Mouse (Mus musculus): ENCODE data around the gene Cnot11. TPM values are rescaled to one million over a fixed set of nuclear protein-coding genes. Genes with fewer than 3 reads are reported as not detected.

Gene Cnot11
- polyA plus RNA-seq, 1 experiment = 17.1 TPM

GRCm38 (mm10) chr1:39535515-39536311, 921 bp downstream of the Cnot11 start:
- peak; percentile 97 for DNase-seq (ENCODE audit: low spot score)

DNA sequence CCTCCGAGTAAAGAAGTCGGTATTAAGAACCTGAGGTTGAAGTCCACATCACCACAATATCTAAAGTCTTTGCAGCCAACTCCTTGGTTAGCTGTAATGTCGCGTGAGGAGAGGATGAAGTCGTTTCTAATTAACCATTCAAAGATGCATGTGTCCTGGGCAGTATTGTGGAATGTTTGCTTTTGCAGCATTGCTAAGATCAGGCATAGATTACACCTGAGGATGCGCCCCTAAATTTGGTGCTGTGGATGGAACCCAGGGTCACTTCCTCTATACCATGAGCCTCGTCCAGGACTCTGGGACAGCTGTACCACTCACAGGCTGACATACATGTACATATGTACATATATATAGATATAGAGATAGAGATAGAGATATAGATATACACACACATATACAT, 1.9 kb downstream of the Cnot11 start:
- DNase-seq (ENCODE audit: low spot score) = no peak

GRCm38 (mm10) chr1:39537631-39538380, 3.0 kb downstream of the Cnot11 start:
- DNase-seq (ENCODE audit: low spot score) = no peak

DNA sequence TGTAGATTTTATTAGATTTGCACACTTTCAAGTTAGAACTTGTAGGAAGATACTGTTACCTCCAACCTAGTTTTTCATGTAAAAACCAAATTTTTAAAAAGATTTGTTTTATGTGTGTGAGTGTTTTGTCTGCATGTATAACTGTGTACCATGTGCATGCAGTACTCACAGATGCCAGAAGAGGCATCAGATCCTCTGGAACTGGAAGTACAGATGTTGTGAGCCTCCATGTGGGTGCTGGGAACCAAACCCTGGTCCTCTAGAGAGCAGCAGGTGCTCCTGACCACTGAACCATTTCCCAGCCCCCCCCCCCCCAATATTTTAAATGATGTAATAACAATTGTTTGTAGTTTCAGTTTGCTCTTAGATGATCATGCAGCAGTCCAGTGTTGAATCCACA, 5.8 kb downstream of the Cnot11 start:
- DNase-seq (ENCODE audit: low spot score) = no peak

DNA sequence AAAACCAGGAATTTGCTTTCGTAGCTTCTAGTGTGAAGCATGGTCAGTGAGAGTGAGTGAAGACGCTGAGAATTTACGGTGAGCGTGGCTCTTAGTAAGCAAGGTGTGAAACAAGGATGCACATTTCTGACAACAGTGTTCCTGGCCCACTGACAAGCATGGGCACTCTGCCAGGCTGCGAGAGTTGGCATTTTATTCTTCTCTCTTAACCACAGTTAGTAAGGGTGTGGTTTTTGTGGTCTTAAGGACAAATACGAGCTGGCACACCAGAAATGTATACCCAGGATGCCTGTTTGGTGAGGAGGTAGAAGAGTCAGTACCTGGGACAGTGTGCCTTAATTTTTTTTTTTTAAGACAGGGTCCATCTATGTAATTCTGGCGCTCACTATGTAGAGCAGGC, 10.8 kb downstream of the Cnot11 start:
- no peak for DNase-seq (ENCODE audit: low spot score)

GRCm38 (mm10) chr1:39546160-39546866, 11.5 kb downstream of the Cnot11 start:
- DNase-seq (ENCODE audit: low spot score) = no peak

- no peak for DNase-seq (ENCODE audit: low spot score)
Observed at GRCm38 (mm10) chr1:39547238-39547637, 12.4 kb downstream of the Cnot11 start.

DNA sequence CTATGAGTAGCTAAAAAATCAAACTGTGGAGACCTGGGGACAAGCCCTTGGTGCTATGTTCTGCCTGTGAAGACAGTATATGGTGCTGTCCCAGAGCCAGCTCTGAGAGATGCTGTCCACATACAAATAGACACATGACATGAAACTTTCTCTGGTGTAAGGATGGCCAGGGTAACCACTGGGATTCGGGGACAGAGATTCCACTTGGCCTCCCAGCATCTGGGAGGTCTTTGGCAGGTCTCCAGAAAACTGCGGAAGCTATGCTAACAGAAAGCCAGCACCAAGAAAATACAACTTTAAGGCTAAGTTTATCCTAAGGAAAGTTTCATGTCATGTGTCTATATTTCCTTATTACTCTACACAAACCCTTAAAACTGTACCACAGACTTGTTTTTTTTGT, 15.0 kb downstream of the Cnot11 start:
- no peak for DNase-seq (ENCODE audit: low spot score)

DNA sequence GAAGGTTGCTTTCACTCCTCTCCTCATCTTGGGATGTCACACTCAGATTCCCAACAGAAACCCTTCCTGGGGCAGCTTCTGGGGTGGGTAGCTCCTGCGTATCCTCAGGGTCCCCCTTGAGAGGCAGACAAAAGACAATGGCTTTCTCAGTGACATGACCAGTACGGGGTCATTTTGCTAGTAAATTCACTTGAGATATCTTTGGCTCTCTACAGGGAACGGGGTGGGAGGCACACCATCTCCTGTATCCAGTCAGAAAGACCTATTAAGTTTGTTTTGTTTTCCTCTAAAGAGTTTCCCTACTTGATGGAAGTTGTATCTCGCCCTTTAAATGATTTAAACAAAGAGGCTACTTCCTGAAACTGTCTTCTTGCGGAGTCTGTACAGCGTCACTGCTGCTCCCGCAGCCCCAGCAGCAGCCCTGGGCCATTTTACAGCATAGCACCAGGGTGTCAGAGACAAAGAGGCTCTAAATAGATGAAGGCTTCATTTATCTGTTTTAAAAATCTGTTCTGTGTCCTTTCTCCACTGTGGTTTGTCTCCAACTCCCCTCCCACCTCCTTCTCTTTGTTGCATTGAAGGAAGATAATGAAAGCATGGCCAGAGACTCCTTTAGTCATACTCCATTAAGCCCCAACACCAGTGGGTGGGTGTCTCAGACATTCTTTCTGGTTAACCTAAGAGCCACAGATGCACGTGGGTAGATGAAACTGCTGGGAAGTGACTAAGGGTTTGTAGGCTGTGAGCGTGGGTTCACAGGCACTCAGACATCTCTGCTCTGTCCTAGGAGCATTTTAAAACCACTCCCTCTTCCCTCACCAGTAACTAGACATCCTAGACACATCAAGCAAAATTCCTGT, 21.0 kb downstream of the Cnot11 start:
- DNase-seq (ENCODE audit: low spot score) = no peak

GRCm38 (mm10) chr1:39559009-39559408, 24.2 kb downstream of the Cnot11 start:
- DNase-seq (ENCODE audit: low spot score) = no peak

DNA sequence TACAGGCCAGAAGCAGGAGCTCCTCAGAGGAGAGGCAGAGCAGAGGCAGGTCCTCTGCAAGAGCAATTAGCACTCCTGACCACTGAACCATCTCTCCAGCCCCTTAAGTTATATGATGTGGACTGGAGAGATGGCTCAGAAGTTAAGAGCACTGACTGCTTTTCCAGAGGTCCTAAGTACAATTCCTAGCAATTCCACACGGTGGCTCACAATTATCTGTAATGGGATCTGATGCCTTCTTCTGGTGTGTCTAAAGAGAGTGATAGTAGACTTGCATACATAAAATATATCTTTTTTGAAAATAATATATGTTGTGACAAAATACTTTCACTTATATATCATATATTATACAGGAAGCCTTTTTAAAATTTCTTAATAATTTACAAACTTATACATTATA, 27.1 kb downstream of the Cnot11 start:
- no peak for DNase-seq (ENCODE audit: low spot score)

- no peak for DNase-seq (ENCODE audit: low spot score)
Observed at GRCm38 (mm10) chr1:39563161-39563560, 28.4 kb downstream of the Cnot11 start.

DNA sequence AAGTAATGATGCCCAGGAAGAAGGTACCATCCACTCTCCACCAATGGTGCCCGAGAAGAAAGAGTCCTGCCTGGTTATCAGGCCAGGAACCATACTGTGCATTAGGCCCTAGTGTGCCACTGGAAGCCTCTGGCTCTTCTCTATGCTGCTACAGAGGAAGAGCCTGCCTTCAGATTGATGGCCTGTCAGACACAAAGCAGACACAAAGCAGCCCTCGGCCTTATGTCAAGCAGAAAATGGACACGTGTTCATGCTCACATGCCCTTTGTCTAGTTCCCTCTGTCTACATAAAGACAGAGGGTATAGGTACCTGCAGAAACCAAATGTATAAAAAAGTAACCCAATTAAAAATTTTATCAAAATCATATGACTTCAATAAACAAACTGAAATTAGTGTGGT, 29.8 kb downstream of the Cnot11 start:
- DNase-seq (ENCODE audit: low spot score) = no peak

GRCm38 (mm10) chr1:39568079-39568478, 33.3 kb downstream of the Cnot11 start:
- DNase-seq (ENCODE audit: low spot score) = no peak

DNA sequence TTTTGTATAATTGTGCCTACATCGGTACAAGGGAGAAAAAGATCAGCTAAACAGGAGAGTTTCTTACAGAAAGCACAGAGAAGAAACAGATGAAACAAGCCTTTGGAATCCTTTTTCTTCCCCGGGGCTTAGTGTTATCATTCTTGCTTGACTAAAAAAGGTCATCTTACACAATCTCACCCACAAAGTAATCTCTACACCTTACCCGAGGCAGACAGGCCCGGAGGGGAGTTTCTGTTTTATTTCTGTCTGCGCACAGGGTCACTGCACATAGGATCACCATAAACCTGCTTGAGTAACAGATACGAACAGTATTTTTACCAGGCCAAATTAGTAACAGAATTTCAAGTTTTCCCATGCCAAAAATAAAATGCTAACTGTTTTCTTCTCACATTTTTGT, 36.9 kb downstream of the Cnot11 start:
- no peak for DNase-seq (ENCODE audit: low spot score)

GRCm38 (mm10) chr1:39573890-39574289, 39.1 kb downstream of the Cnot11 start:
- no peak for DNase-seq (ENCODE audit: low spot score)

DNA sequence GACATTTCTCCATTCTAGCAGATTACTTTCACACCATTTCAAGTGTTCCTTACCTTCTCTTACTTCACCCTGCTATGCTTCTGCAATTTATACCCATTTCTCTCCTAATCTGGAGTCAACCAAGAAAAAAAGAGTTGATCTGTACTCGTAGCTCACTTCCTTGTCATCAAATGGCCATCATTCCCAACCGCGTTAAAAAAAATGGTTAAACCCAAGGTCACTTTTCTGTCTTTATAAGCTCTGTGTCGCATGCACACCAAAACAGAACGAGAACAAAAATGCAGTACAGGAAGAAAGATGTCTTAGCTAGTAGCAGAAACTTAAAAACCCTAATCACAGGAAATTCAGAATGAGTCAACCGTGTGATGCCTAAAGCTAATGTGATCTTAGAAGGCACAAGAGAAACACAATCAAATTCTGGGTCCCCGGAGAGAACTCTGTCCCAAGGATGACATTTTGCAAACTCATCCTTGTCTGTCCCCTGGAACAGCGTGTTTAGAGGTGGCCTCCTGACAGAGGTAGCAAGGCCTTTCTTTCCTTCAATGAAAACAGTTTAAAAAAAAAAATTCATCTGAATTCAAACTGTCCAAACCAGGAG, 41.1 kb downstream of the Cnot11 start:
- DNase-seq (ENCODE audit: low spot score) = no peak

DNA sequence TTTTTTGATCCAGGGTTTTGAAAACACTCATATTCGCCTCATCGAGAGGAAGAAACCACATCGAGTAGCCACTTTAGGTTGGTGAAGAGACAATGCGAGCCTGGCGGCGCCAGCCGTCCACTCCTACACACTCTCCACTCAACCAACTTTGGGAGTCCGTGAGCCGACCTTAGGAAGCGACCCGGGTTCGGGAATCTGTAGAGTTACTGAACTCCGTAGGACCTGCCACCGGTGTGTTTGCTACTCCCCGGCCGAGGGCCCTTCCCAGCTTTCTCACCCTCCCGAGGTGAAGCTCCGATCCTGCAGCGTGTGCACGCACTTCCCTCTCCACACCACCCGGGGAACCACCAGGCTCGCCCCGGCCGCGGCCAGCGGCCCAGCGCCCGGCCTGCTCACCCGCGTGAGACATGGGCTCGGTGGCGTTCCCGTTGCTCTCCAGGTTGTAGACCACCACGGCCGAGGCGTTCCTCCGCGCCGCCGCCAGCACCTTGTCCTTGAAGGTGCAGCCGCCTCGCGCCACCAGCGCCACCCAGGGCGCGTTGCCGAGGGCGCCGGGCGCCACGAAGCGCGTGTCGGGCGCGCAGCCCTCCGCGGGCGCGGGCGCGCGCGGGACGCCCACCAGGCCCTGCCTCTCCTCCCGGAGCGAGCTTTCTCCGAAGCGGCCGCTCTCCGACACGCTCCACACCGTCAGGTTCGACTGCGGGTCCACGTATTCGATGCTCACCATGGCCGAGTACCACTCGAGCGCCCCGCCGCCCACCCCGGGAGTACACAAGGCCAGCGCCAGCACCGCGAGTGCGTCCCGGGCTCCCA, 41.8 kb downstream of the Cnot11 start:
- DNase-seq (ENCODE audit: low spot score) = peak; percentile 61

DNA sequence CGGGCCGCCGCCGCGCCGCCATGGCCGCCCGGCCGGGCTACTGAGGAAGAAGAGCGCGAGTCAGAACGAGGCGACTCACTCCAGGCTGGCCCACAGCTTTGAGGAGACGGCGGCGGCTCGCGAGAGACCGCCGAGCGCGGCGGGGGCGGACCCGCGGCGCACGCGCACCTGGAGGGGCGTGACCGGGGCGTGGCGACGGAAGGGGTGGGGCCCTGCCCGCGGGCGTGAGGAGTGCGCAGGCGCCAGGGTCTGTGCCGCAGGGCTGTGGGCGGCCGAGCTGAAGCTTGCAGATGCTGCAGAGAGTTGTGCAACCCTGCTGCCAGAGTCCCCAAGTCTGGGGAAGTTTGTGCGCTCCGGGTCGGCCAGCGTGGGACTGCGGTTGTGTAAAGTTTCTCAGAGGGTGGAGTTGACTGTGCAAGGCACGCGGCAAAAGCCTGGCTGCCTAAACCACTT, 42.5 kb downstream of the Cnot11 start, which contains the start of gene Rnf149:
Gene Rnf149 (minus strand): TSS at position 153 of the 453 bp plus-strand sequence.
- peak; percentile 98 for DNase-seq (ENCODE audit: low spot score)

DNA sequence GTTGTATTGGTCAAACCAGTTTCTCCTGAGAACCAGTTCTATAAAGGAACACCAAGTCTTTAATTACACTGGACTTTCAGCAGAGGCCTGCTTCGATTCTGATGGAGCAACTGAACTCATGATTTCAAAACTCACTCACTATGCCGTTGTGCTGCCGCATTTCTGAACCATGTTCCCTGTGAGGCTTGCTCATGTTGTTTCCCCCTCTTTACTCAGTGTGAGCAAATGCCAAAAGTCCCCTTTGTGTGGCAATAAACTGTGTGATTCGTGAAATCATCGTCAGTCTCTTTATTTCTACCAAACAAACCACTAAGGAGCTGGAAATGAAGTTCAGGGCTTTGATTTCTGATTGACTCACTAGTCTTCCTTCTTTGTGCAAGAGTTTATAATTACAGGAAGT, 43.7 kb downstream of the Cnot11 start:
- no peak for DNase-seq (ENCODE audit: low spot score)
